Mouse (Mus musculus) midbrain, embryonic 14.5 days (tissue): ENCODE measurements around the gene BC028528. TPM values are rescaled to one million over a fixed set of nuclear protein-coding genes. Genes with fewer than 3 reads are reported as not detected.

Source experiments
- ATAC-seq: fragments of 200-750 bp; cut with Nextera tagmentation; 2 replicates; pipeline ENCODE4 v1.8.0; 2017; ENCODE audit warnings: moderate number of reproducible peaks, moderate library complexity; ENCODE audit not compliant: low FRiP score, low TSS enrichment
- DNase-seq: peaks from one replicate; pipeline ENCODE4 v3.0.0-alpha.2; 2015
- H3K27ac ChIP-seq: fragments of 300-500 bp; sonication (generic); replicated peaks from 2 replicates; pipeline ENCODE4 v1.5.1; 2014; ENCODE audit warnings: mild to moderate bottlenecking, low read depth, low read length, moderate library complexity
- H3K27me3 ChIP-seq: fragments of 300-500 bp; sonication (generic); 2 replicates; pipeline ENCODE4 v1.6.1; 2014; ENCODE audit warnings: low read length, control low read depth, mixed read lengths; ENCODE audit not compliant: control insufficient read depth, insufficient read depth
- H3K36me3 ChIP-seq: fragments of 300-500 bp; sonication (generic); 2 replicates; pipeline ENCODE4 v1.6.1; 2014; ENCODE audit warnings: low read length, control low read depth; ENCODE audit not compliant: control insufficient read depth, insufficient read depth
- H3K4me1 ChIP-seq: fragments of 300-500 bp; sonication (generic); 2 replicates; pipeline ENCODE4 v1.6.1; 2014; ENCODE audit warnings: mild to moderate bottlenecking, antibody characterized with exemption, low read length, control low read depth; ENCODE audit not compliant: control insufficient read depth, insufficient read depth
- H3K4me2 ChIP-seq: fragments of 300-500 bp; sonication (generic); 2 replicates; pipeline ENCODE4 v1.6.1; 2014; ENCODE audit warnings: mild to moderate bottlenecking, low read length, moderate library complexity
- H3K4me3 ChIP-seq: fragments of 300-500 bp; sonication (generic); replicated peaks from 2 replicates; pipeline ENCODE4 v1.5.1; 2014; ENCODE audit warnings: low read depth, low read length
- H3K9ac ChIP-seq: fragments of 300-500 bp; sonication (generic); replicated peaks from 2 replicates; pipeline ENCODE4 v1.6.1; 2014; ENCODE audit warnings: mild to moderate bottlenecking, low read length, moderate library complexity
- H3K9me3 ChIP-seq: fragments of 300-500 bp; sonication (generic); 2 replicates; pipeline ENCODE4 v1.6.1; 2016; ENCODE audit warnings: low read length, control low read depth, mixed read lengths; ENCODE audit not compliant: control insufficient read depth
- WGBS: fragments of 180-500 bp; shearing (Covaris S2); extraction: QIAGEN DNeasy Blood & Tissue Kit; methylation state at CpG from one replicate; pipeline ENCODE4 v1.1.7; 2014; 5-methylcytosine and 5-hydroxymethylcytosine counted together
- polyA plus RNA-seq: library from polyadenylated mRNA; unstranded; fragments of >200 nt; fragmentation: Nextera tagmentation; extraction: Ambion mirVana; gene quantifications from 2 replicates; pipeline ENCODE4 v1.2.1, GENCODE M21; 2014

BC028528 gene
- polyA plus RNA-seq, 1 experiment from 2014 or later, result 14.9 TPM

GRCm38 (mm10) chr3:95839250-95839649, 52.6 kb downstream of the BC028528 start:
- no peak overlapping the region for H3K27ac ChIP-seq
- H3K9ac ChIP-seq, result no peak overlapping the region
- H3K27me3 ChIP-seq, result no peaks in the 10 kb centered on the region
- H3K4me2 ChIP-seq, result no peak overlapping the region
- ATAC-seq (no peak), DNase-seq (no peak)
- H3K4me3 ChIP-seq, result no peak overlapping the region
- peaks cover 76% of the 10 kb centered on the region for H3K36me3 ChIP-seq
- H3K9me3 ChIP-seq, result no peaks in the 10 kb centered on the region
- H3K4me1 ChIP-seq, result no peaks in the 10 kb centered on the region
- WGBS, result 91% methylated on average over 2 of the region's 2 CpGs

Other genes starting within 250 kb of the BC028528 start
- gene Mcl1, start 233.2 kb downstream of the BC028528 start, polyA plus RNA-seq, result 44.1 and 65.7 TPM in 2 replicates
- 0.80 and 1.1 TPM in 2 replicates for gene Adamtsl4, start 204.1 kb downstream of the BC028528 start, polyA plus RNA-seq
- 6.1 and 10.9 TPM in 2 replicates for gene Ecm1, start 152.4 kb downstream of the BC028528 start, polyA plus RNA-seq
- gene Tars2, start 131.8 kb downstream of the BC028528 start, polyA plus RNA-seq, result 41.6 and 52.3 TPM in 2 replicates
- 21.7 and 22.3 TPM in 2 replicates for gene Rprd2, start 73.1 kb downstream of the BC028528 start, polyA plus RNA-seq
- gene Prpf3, start 36.1 kb downstream of the BC028528 start, polyA plus RNA-seq, result 34.0 and 44.1 TPM in 2 replicates
- 271 and 314 TPM in 2 replicates for gene Mrps21, start 20.5 kb downstream of the BC028528 start, polyA plus RNA-seq
- 3.1 and 3.9 TPM in 2 replicates for gene Ciart, start 9.8 kb downstream of the BC028528 start, polyA plus RNA-seq
- 34.7 and 68.9 TPM in 2 replicates for gene Aph1a, start 2.0 kb upstream of the BC028528 start, polyA plus RNA-seq
- gene Car14, start 12.7 kb upstream of the BC028528 start, polyA plus RNA-seq, result 2.1 and 8.6 TPM in 2 replicates
- 45.4 and 50.1 TPM in 2 replicates for gene Anp32e, start 37.2 kb upstream of the BC028528 start, polyA plus RNA-seq
- 63.5 and 70.6 TPM in 2 replicates for gene Plekho1, start 104.0 kb upstream of the BC028528 start, polyA plus RNA-seq
- gene Vps45, start 166.5 kb upstream of the BC028528 start, polyA plus RNA-seq, result 46.4 and 54.6 TPM in 2 replicates
- gene Otud7b, start 212.5 kb upstream of the BC028528 start, polyA plus RNA-seq, result 5.3 and 6.1 TPM in 2 replicates